Mouse (Mus musculus): ENCODE measurements at regions not wholly inside any gene's neighbourhood (a gene's known extent, or its start where the extent isn't known, plus 50 kb on each side); places are given as distances from the start of the nearest gene placed in this dataset.

GRCm38 (mm10) chr3:120761223-120761622 is 410.3 kb downstream of the Rwdd3 start:
- no peaks in the 10 kb centered on the region for H3K4me1 ChIP-seq (ENCODE audit: control insufficient read depth, insufficient read depth, low read length)
- 81% methylated on average over 3 of the region's 3 CpGs for WGBS (ENCODE audit: insufficient replicate concordance)

GRCm38 (mm10) chr3:120748513-120748912 is 423.0 kb downstream of the Rwdd3 start:
- Histone ChIP-seq H3K27me3 (ENCODE audit: control insufficient read depth, insufficient read depth, low read length) (no peaks in the 10 kb centered on the region), H3K9ac (ENCODE audit: low read depth, low read length) (no peak overlapping the region), H3K4me3 (ENCODE audit: low read depth, low read length) (no peak overlapping the region), H3K4me1 (ENCODE audit: control insufficient read depth, insufficient read depth, low read length) (no peaks in the 10 kb centered on the region), H3K27ac (ENCODE audit: low read depth, low read length) (no peak overlapping the region), H3K36me3 (ENCODE audit: control insufficient read depth, insufficient read depth, low read length) (no peaks in the 10 kb centered on the region), H3K9me3 (replicated peaks; ENCODE audit: control insufficient read depth, low read length) (no peaks in the 10 kb centered on the region), H3K4me2 (no peak overlapping the region)
- ATAC-seq (replicated peaks; ENCODE audit: insufficient number of reproducible peaks, low FRiP score, low TSS enrichment): no peak
- 77% methylated on average over 4 of the region's 4 CpGs for WGBS (ENCODE audit: insufficient replicate concordance)

More at GRCm38 (mm10) chr3:120761223-120761622, 410.3 kb downstream of the Rwdd3 start:
- no peaks in the 10 kb centered on the region for H3K36me3 ChIP-seq (ENCODE audit: control insufficient read depth, insufficient read depth, low read length)
- H3K27ac ChIP-seq (ENCODE audit: low read depth, low read length): no peak overlapping the region
- no peaks in the 10 kb centered on the region for H3K9me3 ChIP-seq (replicated peaks; ENCODE audit: control insufficient read depth, low read length)
- no peak overlapping the region for H3K4me3 ChIP-seq (ENCODE audit: low read depth, low read length)
- H3K9ac ChIP-seq (ENCODE audit: low read depth, low read length): no peak overlapping the region
- H3K27me3 ChIP-seq (ENCODE audit: control insufficient read depth, insufficient read depth, low read length): no peaks in the 10 kb centered on the region
- ATAC-seq (replicated peaks; ENCODE audit: insufficient number of reproducible peaks, low FRiP score, low TSS enrichment): no peak
- no peak overlapping the region for H3K4me2 ChIP-seq

- no peak for ATAC-seq (replicated peaks; ENCODE audit: insufficient number of reproducible peaks, low FRiP score, low TSS enrichment)
- H3K4me3 ChIP-seq (ENCODE audit: low read depth, low read length): no peak overlapping the region
- H3K9ac ChIP-seq (ENCODE audit: low read depth, low read length): no peak overlapping the region
- no peaks in the 10 kb centered on the region for H3K9me3 ChIP-seq (replicated peaks; ENCODE audit: control insufficient read depth, low read length)
- WGBS (ENCODE audit: insufficient replicate concordance): 85% methylated on average over 4 of the region's 4 CpGs
- no peaks in the 10 kb centered on the region for H3K36me3 ChIP-seq (ENCODE audit: control insufficient read depth, insufficient read depth, low read length)
- no peaks in the 10 kb centered on the region for H3K27me3 ChIP-seq (ENCODE audit: control insufficient read depth, insufficient read depth, low read length)
- no peak overlapping the region for H3K27ac ChIP-seq (ENCODE audit: low read depth, low read length)
- no peaks in the 10 kb centered on the region for H3K4me1 ChIP-seq (ENCODE audit: control insufficient read depth, insufficient read depth, low read length)
- H3K4me2 ChIP-seq: no peak overlapping the region
Observed at GRCm38 (mm10) chr3:120747678-120748077, 423.8 kb downstream of the Rwdd3 start.

GRCm38 (mm10) chr3:120733332-120733731 is 438.2 kb downstream of the Rwdd3 start:
- Histone ChIP-seq H3K27me3 (ENCODE audit: control insufficient read depth, insufficient read depth, low read length) (no peaks in the 10 kb centered on the region), H3K27ac (ENCODE audit: low read depth, low read length) (no peak overlapping the region), H3K4me2 (no peak overlapping the region), H3K9ac (ENCODE audit: low read depth, low read length) (no peak overlapping the region), H3K36me3 (ENCODE audit: control insufficient read depth, insufficient read depth, low read length) (no peaks in the 10 kb centered on the region), H3K4me3 (ENCODE audit: low read depth, low read length) (no peak overlapping the region), H3K4me1 (ENCODE audit: control insufficient read depth, insufficient read depth, low read length) (no peaks in the 10 kb centered on the region), H3K9me3 (replicated peaks; ENCODE audit: control insufficient read depth, low read length) (no peaks in the 10 kb centered on the region)
- ATAC-seq (replicated peaks; ENCODE audit: insufficient number of reproducible peaks, low FRiP score, low TSS enrichment): no peak
- 89% methylated on average over 6 of the region's 6 CpGs for WGBS (ENCODE audit: insufficient replicate concordance)

GRCm38 (mm10) chr3:120732391-120732790 is 439.1 kb downstream of the Rwdd3 start:
- H3K36me3 ChIP-seq (ENCODE audit: control insufficient read depth, insufficient read depth, low read length): no peaks in the 10 kb centered on the region
- H3K4me1 ChIP-seq (ENCODE audit: control insufficient read depth, insufficient read depth, low read length): no peaks in the 10 kb centered on the region
- no peak overlapping the region for H3K4me2 ChIP-seq
- no peak for ATAC-seq (replicated peaks; ENCODE audit: insufficient number of reproducible peaks, low FRiP score, low TSS enrichment)
- no peaks in the 10 kb centered on the region for H3K27me3 ChIP-seq (ENCODE audit: control insufficient read depth, insufficient read depth, low read length)
- no peaks in the 10 kb centered on the region for H3K9me3 ChIP-seq (replicated peaks; ENCODE audit: control insufficient read depth, low read length)
- WGBS (ENCODE audit: insufficient replicate concordance): 85% methylated on average over 8 of the region's 8 CpGs
- no peak overlapping the region for H3K4me3 ChIP-seq (ENCODE audit: low read depth, low read length)
- no peak overlapping the region for H3K27ac ChIP-seq (ENCODE audit: low read depth, low read length)
- H3K9ac ChIP-seq (ENCODE audit: low read depth, low read length): no peak overlapping the region

GRCm38 (mm10) chr3:120731287-120731686 is 440.2 kb downstream of the Rwdd3 start:
- 77% methylated on average over 9 of the region's 9 CpGs for WGBS (ENCODE audit: insufficient replicate concordance)
- H3K9ac ChIP-seq (ENCODE audit: low read depth, low read length): no peak overlapping the region
- H3K4me3 ChIP-seq (ENCODE audit: low read depth, low read length): no peak overlapping the region
- no peak for ATAC-seq (replicated peaks; ENCODE audit: insufficient number of reproducible peaks, low FRiP score, low TSS enrichment)
- no peaks in the 10 kb centered on the region for H3K27me3 ChIP-seq (ENCODE audit: control insufficient read depth, insufficient read depth, low read length)
- H3K27ac ChIP-seq (ENCODE audit: low read depth, low read length): no peak overlapping the region
- H3K9me3 ChIP-seq (replicated peaks; ENCODE audit: control insufficient read depth, low read length): no peaks in the 10 kb centered on the region
- H3K4me1 ChIP-seq (ENCODE audit: control insufficient read depth, insufficient read depth, low read length): no peaks in the 10 kb centered on the region
- no peaks in the 10 kb centered on the region for H3K36me3 ChIP-seq (ENCODE audit: control insufficient read depth, insufficient read depth, low read length)
- no peak overlapping the region for H3K4me2 ChIP-seq

GRCm38 (mm10) chr3:120730225-120730624 is 441.3 kb downstream of the Rwdd3 start:
- ATAC-seq (replicated peaks; ENCODE audit: insufficient number of reproducible peaks, low FRiP score, low TSS enrichment): no peak
- 70% methylated on average over 4 of the region's 4 CpGs for WGBS (ENCODE audit: insufficient replicate concordance)

GRCm38 (mm10) chr3:120729671-120730070 is 441.8 kb downstream of the Rwdd3 start:
- H3K4me3 ChIP-seq (ENCODE audit: low read depth, low read length): no peak overlapping the region
- H3K9ac ChIP-seq (ENCODE audit: low read depth, low read length): no peak overlapping the region
- no peak overlapping the region for H3K27ac ChIP-seq (ENCODE audit: low read depth, low read length)
- WGBS (ENCODE audit: insufficient replicate concordance): 55% methylated on average over 5 of the region's 5 CpGs
- no peaks in the 10 kb centered on the region for H3K9me3 ChIP-seq (replicated peaks; ENCODE audit: control insufficient read depth, low read length)
- ATAC-seq (replicated peaks; ENCODE audit: insufficient number of reproducible peaks, low FRiP score, low TSS enrichment): no peak
- H3K4me2 ChIP-seq: no peak overlapping the region
- no peaks in the 10 kb centered on the region for H3K36me3 ChIP-seq (ENCODE audit: control insufficient read depth, insufficient read depth, low read length)
- H3K27me3 ChIP-seq (ENCODE audit: control insufficient read depth, insufficient read depth, low read length): no peaks in the 10 kb centered on the region
- H3K4me1 ChIP-seq (ENCODE audit: control insufficient read depth, insufficient read depth, low read length): no peaks in the 10 kb centered on the region

More at GRCm38 (mm10) chr3:120730225-120730624, 441.3 kb downstream of the Rwdd3 start:
- no peak overlapping the region for H3K27ac ChIP-seq (ENCODE audit: low read depth, low read length)
- H3K36me3 ChIP-seq (ENCODE audit: control insufficient read depth, insufficient read depth, low read length): no peaks in the 10 kb centered on the region
- H3K9me3 ChIP-seq (replicated peaks; ENCODE audit: control insufficient read depth, low read length): no peaks in the 10 kb centered on the region
- H3K4me3 ChIP-seq (ENCODE audit: low read depth, low read length): no peak overlapping the region
- H3K4me2 ChIP-seq: no peak overlapping the region
- H3K9ac ChIP-seq (ENCODE audit: low read depth, low read length): no peak overlapping the region
- H3K4me1 ChIP-seq (ENCODE audit: control insufficient read depth, insufficient read depth, low read length): no peaks in the 10 kb centered on the region
- H3K27me3 ChIP-seq (ENCODE audit: control insufficient read depth, insufficient read depth, low read length): no peaks in the 10 kb centered on the region

GRCm38 (mm10) chr3:120685227-120685626 is 486.3 kb downstream of the Rwdd3 start:
- WGBS (ENCODE audit: insufficient replicate concordance): 40% methylated on average over 4 of the region's 4 CpGs
- no peak for ATAC-seq (replicated peaks; ENCODE audit: insufficient number of reproducible peaks, low FRiP score, low TSS enrichment)
- no peaks in the 10 kb centered on the region for H3K36me3 ChIP-seq (ENCODE audit: control insufficient read depth, insufficient read depth, low read length)

More at GRCm38 (mm10) chr3:120685227-120685626, 486.3 kb downstream of the Rwdd3 start:
- H3K9me3 ChIP-seq (replicated peaks; ENCODE audit: control insufficient read depth, low read length): no peaks in the 10 kb centered on the region
- no peaks in the 10 kb centered on the region for H3K4me1 ChIP-seq (ENCODE audit: control insufficient read depth, insufficient read depth, low read length)
- H3K9ac ChIP-seq (ENCODE audit: low read depth, low read length): no peak overlapping the region
- H3K27ac ChIP-seq (ENCODE audit: low read depth, low read length): no peak overlapping the region
- no peak overlapping the region for H3K4me2 ChIP-seq
- no peaks in the 10 kb centered on the region for H3K27me3 ChIP-seq (ENCODE audit: control insufficient read depth, insufficient read depth, low read length)
- H3K4me3 ChIP-seq (ENCODE audit: low read depth, low read length): no peak overlapping the region

All from heart, embryonic 11.5 days (tissue).